Mouse (Mus musculus) myocyte (in vitro differentiated cells): Measurements from ENCODE around the gene Cntfr. TPM values are rescaled to one million over a fixed set of nuclear protein-coding genes. Genes with fewer than 3 reads are reported as not detected.

ENCODE experiments used
- H3K27me3 ChIP-seq: one replicate; pipeline ENCODE4 v1.6.1; 2011; ENCODE audit not compliant: control insufficient read depth, insufficient read depth, insufficient read length
- H3K36me3 ChIP-seq: one replicate; pipeline ENCODE4 v1.6.1; 2011; ENCODE audit not compliant: control insufficient read depth, insufficient read depth
- H3K4me2 ChIP-seq: one replicate; pipeline ENCODE4 v1.6.1; 2011; ENCODE audit warnings: low read depth, control low read depth
- H3K4me3 ChIP-seq: one replicate; pipeline ENCODE4 v1.5.1; 2011; ENCODE audit warnings: mild to moderate bottlenecking, control low read depth, moderate library complexity
- H3K79me2 ChIP-seq: one replicate; pipeline ENCODE4 v1.6.1; 2011; ENCODE audit not compliant: control insufficient read depth, insufficient read depth
- H3ac ChIP-seq: one replicate; pipeline ENCODE4 v1.6.1; 2011; ENCODE audit not compliant: control insufficient read depth, insufficient read length
- CEBPB ChIP-seq: IDR thresholded peaks from 2 replicates; pipeline ENCODE4 v1.6.1; 2011; ENCODE audit warnings: mild to moderate bottlenecking, moderate library complexity; ENCODE audit not compliant: poor library complexity, insufficient read depth, severe bottlenecking
- E2F4 ChIP-seq: IDR thresholded peaks from one replicate; pipeline ENCODE4 v1.6.1; 2011; ENCODE audit warnings: mild to moderate bottlenecking, control low read depth, moderate library complexity; ENCODE audit not compliant: insufficient read depth
- MAX ChIP-seq: IDR thresholded peaks from one replicate; pipeline ENCODE4 v1.6.1; 2011; ENCODE audit warnings: low read depth, mild to moderate bottlenecking, control low read depth
- MYOD1 ChIP-seq, 3 experiments: IDR thresholded peaks; one replicate each; pipeline ENCODE4 v1.6.1; 2011; ENCODE audit warnings: control low read depth in 2 of 3, low read depth in 2 of 3, mild to moderate bottlenecking in 2 of 3, moderate library complexity in 1 of 3; ENCODE audit not compliant: insufficient read length in 2 of 3, control insufficient read depth in 1 of 3
- MYOG ChIP-seq, 3 experiments: IDR thresholded peaks; one replicate each; pipeline ENCODE4 v1.6.1; 2011; ENCODE audit warnings: control low read depth in 2 of 3, low read depth in 2 of 3, mild to moderate bottlenecking in 2 of 3; ENCODE audit not compliant: insufficient read length in 2 of 3, control insufficient read depth in 1 of 3, insufficient read depth in 1 of 3
- POLR2A ChIP-seq: IDR thresholded peaks from one replicate; pipeline ENCODE4 v1.6.1; 2011; ENCODE audit warnings: low read depth, mild to moderate bottlenecking, control low read depth, moderate library complexity; ENCODE audit not compliant: insufficient read length
- POLR2AphosphoS2 ChIP-seq: IDR thresholded peaks from one replicate; pipeline ENCODE4 v1.6.1; 2011; ENCODE audit warnings: low read depth, control low read depth; ENCODE audit not compliant: insufficient read length
- REST ChIP-seq: IDR thresholded peaks from one replicate; pipeline ENCODE4 v1.6.1; 2011; ENCODE audit warnings: mild to moderate bottlenecking, control low read depth, moderate library complexity; ENCODE audit not compliant: insufficient read depth, insufficient read length
- SRF ChIP-seq: IDR thresholded peaks from one replicate; pipeline ENCODE4 v1.6.1; 2011; ENCODE audit warnings: low read depth; ENCODE audit not compliant: control insufficient read depth, insufficient read length
- TCF12 ChIP-seq: IDR thresholded peaks from one replicate; pipeline ENCODE4 v1.6.1; 2011; ENCODE audit warnings: mild to moderate bottlenecking, control low read depth; ENCODE audit not compliant: poor library complexity, insufficient read depth, severe bottlenecking
- TCF3 ChIP-seq: IDR thresholded peaks from one replicate; pipeline ENCODE4 v1.6.1; 2011; ENCODE audit warnings: low read depth, control low read depth; ENCODE audit not compliant: insufficient read length
- USF1 ChIP-seq: IDR thresholded peaks from one replicate; pipeline ENCODE4 v1.6.1; 2011; ENCODE audit warnings: low read depth, mild to moderate bottlenecking, control low read depth, moderate library complexity
- polyA plus RNA-seq: library from polyadenylated mRNA; unstranded; fragments of >200 nt; fragmentation: generic; extraction: Trizol; gene quantifications from one replicate; pipeline ENCODE4 v1.2.1, GENCODE M21; 2012; ENCODE audit warnings: missing spikeins

Gene Cntfr
- polyA plus RNA-seq, 1 experiment = 0.06 TPM

- no peak for TF ChIP-seq POLR2AphosphoS2
- no peak for TF ChIP-seq USF1
- TF ChIP-seq E2F4 = no peak
- no peak for TF ChIP-seq SRF
- TF ChIP-seq MYOG (IDR thresholded peaks at IDR 0.05; ENCODE audit: control insufficient read depth in 1 of 3, insufficient read depth in 1 of 3, insufficient read length in 2 of 3, low read depth in 2 of 3) = no peak
- no peak for TF ChIP-seq REST
- no peak for TF ChIP-seq TCF12
- no peak for TF ChIP-seq MAX
- no peak for TF ChIP-seq TCF3
- no peak for TF ChIP-seq MYOD1 (IDR thresholded peaks at IDR 0.05; ENCODE audit: control insufficient read depth in 1 of 3, insufficient read length in 2 of 3, low read depth in 2 of 3)
- no peak for TF ChIP-seq CEBPB
- TF ChIP-seq POLR2A = no peak
- Histone ChIP-seq H3K4me2 (no peak overlapping the region), H3K27me3 (no peaks in the 10 kb centered on the region), H3K36me3 (no peaks in the 10 kb centered on the region), H3K79me2 (no peaks in the 10 kb centered on the region), H3ac (no peak overlapping the region), H3K4me3 (no peak overlapping the region)
These were observed 86.3 kb downstream of the Cntfr start for GRCm38 (mm10) chr4:41610594-41610980.

DNA sequence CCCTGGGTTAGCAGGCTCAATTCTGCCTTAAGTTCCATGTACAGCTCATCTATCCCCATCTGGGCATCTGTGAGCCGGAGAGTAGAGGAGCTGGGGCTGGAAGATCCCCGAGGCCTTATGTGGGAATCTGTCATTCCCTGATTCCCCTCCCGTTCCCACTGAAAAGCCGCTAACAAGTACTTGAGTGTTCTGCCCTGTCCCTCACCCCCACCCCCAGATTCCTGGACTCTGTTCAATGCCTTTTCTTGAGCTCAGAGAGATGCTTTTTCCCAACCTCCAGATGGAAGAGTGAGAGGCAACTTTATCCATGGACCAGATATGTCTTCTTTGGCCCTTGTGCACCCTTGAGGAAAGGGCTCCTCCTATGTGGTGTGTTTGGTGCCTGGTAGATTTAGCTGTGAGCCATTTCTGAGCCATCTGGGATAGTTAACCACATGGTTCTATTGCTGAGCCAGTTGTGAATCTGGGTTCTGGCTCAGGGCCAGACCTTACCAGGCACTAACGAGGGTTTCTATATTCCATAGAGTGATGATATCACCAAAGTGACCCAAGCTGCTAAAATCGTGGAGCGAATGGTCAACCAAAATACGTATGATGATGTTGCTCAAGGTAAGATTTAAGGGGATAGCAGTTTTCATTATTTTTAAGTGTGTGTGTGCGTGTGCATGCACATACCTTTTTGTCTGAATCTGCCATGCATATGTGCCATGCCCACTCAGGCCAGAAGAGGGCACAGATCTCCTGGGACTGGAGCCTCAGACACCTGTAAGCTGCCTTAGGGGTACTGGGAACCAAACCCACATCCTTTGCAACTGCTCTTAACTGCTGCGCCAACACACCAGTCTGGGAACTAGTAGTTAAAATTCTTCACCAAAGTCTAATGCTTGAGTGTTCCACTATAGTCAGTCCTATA is 87.0 kb downstream of the Cntfr start:
- Histone ChIP-seq H3K4me2 (no peak overlapping the region), H3ac (no peak overlapping the region), H3K27me3 (no peaks in the 10 kb centered on the region), H3K4me3 (no peak overlapping the region), H3K36me3 (no peaks in the 10 kb centered on the region), H3K79me2 (no peaks in the 10 kb centered on the region)
- TF ChIP-seq CEBPB (no peak), USF1 (no peak), MYOD1 (IDR thresholded peaks at IDR 0.05; ENCODE audit: control insufficient read depth in 1 of 3, insufficient read length in 2 of 3, low read depth in 2 of 3) (no peak), TCF3 (no peak), TCF12 (no peak), E2F4 (no peak)

Other genes starting within 250 kb of the Cntfr start
- 7.2 TPM for gene Kif24, start 232.2 kb downstream of the Cntfr start, polyA plus RNA-seq
- 36.9 TPM for gene Nudt2, start 231.9 kb downstream of the Cntfr start, polyA plus RNA-seq
- 33.9 TPM for gene AI464131, start 194.0 kb downstream of the Cntfr start, polyA plus RNA-seq
- gene 1110017D15Rik, start 179.8 kb downstream of the Cntfr start, polyA plus RNA-seq = 0.06 TPM
- 2.7 TPM for gene Fam219a, start 127.6 kb downstream of the Cntfr start, polyA plus RNA-seq
- gene Dnaic1, start 127.3 kb downstream of the Cntfr start, polyA plus RNA-seq = 0.08 TPM
- gene Enho, start 56.8 kb downstream of the Cntfr start, polyA plus RNA-seq = 8.2 TPM
- 3.3 TPM for gene Il11ra1, start 2.9 kb upstream of the Cntfr start, polyA plus RNA-seq
- 43.8 TPM for gene Rpp25l, start 16.4 kb upstream of the Cntfr start, polyA plus RNA-seq
- 155 TPM for gene Dctn3, start 26.1 kb upstream of the Cntfr start, polyA plus RNA-seq
- gene Arid3c, start 34.1 kb upstream of the Cntfr start, polyA plus RNA-seq = not detected
- gene Galt, start 58.1 kb upstream of the Cntfr start, polyA plus RNA-seq = 2.1 TPM
- gene Sigmar1, start 59.1 kb upstream of the Cntfr start, polyA plus RNA-seq = 98.6 TPM
- gene Ccl27a, start 77.2 kb upstream of the Cntfr start, polyA plus RNA-seq = not detected
- not detected for gene Gm21541, start 206.5 kb upstream of the Cntfr start, polyA plus RNA-seq
- not detected for gene Gm20878, start 244.5 kb upstream of the Cntfr start, polyA plus RNA-seq